Mouse (Mus musculus) MEL (cell line): ENCODE measurements around the gene Tifab. TPM values are rescaled to one million over a fixed set of nuclear protein-coding genes. Genes with fewer than 3 reads are reported as not detected.

Source experiments
- DNase-seq: peaks from one replicate; pipeline ENCODE4 v3.0.0; 2011; ENCODE audit warnings: low read depth, low spot score
- H3K27ac ChIP-seq: 2 replicates; pipeline ENCODE4 v1.5.1; 2012; ENCODE audit warnings: low read depth, mild to moderate bottlenecking, control low read depth, low read length, moderate library complexity; ENCODE audit not compliant: control insufficient read depth
- H3K27me3 ChIP-seq, 2 experiments: fragments of 150-350 bp in 1 of 2; sonication (generic) in 1 of 2; 2 replicates each; pipeline ENCODE4 v1.6.1; 2012; ENCODE audit warnings: low read length in 2 of 2, mild to moderate bottlenecking in 2 of 2, improper control_type of control experiment in 1 of 2, moderate library complexity in 1 of 2; ENCODE audit not compliant: insufficient read depth in 2 of 2, control insufficient read depth in 1 of 2
- H3K36me3 ChIP-seq, 2 experiments: 2 replicates each; pipeline ENCODE4 v1.6.1; 2012 to 2014; ENCODE audit warnings: low read length in 2 of 2, improper control_type of control experiment in 1 of 2, inconsistent platforms in 1 of 2, mild to moderate bottlenecking in 1 of 2; ENCODE audit not compliant: insufficient read depth in 2 of 2, control insufficient read depth in 1 of 2
- H3K4me1 ChIP-seq, 2 experiments: fragments of 150-350 bp in 1 of 2; sonication (generic) in 1 of 2; 2 replicates each; pipeline ENCODE4 v1.6.1; 2012; ENCODE audit warnings: low read length in 2 of 2, improper control_type of control experiment in 1 of 2, mild to moderate bottlenecking in 1 of 2; ENCODE audit not compliant: insufficient read depth in 2 of 2, control insufficient read depth in 1 of 2
- H3K4me3 ChIP-seq, 2 experiments: fragments of 150-350 bp in 1 of 2; sonication (generic) in 1 of 2; 2 replicates each; pipeline ENCODE4 v1.5.1; 2012; ENCODE audit warnings: low read depth in 2 of 2, low read length in 2 of 2, mild to moderate bottlenecking in 2 of 2, moderate library complexity in 2 of 2, control low read depth in 1 of 2, improper control_type of control experiment in 1 of 2; ENCODE audit not compliant: control insufficient read depth in 1 of 2, insufficient read depth in 1 of 2
- H3K79me2 ChIP-seq: 2 replicates; pipeline ENCODE4 v1.6.1; 2012; ENCODE audit warnings: mild to moderate bottlenecking, low read length, moderate library complexity; ENCODE audit not compliant: control insufficient read depth, poor library complexity, insufficient read depth
- H3K9ac ChIP-seq: 2 replicates; pipeline ENCODE4 v1.6.1; 2012; ENCODE audit warnings: low read depth, mild to moderate bottlenecking, control low read depth, low read length, moderate library complexity; ENCODE audit not compliant: control insufficient read depth, poor library complexity, severe bottlenecking
- H3K9me3 ChIP-seq: fragments of 150-350 bp; sonication (generic); replicated peaks from 2 replicates; pipeline ENCODE4 v1.6.1; 2012; ENCODE audit warnings: mild to moderate bottlenecking, low read length, improper control_type of control experiment, moderate library complexity; ENCODE audit not compliant: insufficient read depth
- CHD1 ChIP-seq: IDR thresholded peaks from 2 replicates; pipeline ENCODE4 v1.6.1; 2012; ENCODE audit warnings: low read depth, mild to moderate bottlenecking, inconsistent platforms, low read length, improper control_type of control experiment
- CHD2 ChIP-seq: IDR thresholded peaks from 2 replicates; pipeline ENCODE4 v1.6.1; 2011; ENCODE audit warnings: low read length, improper control_type of control experiment
- CTCF ChIP-seq, 3 experiments: IDR thresholded peaks in 2 of 3; conservative IDR thresholded peaks in 1 of 3; 2 replicates each; pipeline ENCODE4 v1.5.1; 2011 to 2012; ENCODE audit warnings: low read length in 3 of 3, low read depth in 2 of 3, mild to moderate bottlenecking in 2 of 3, improper control_type of control experiment in 1 of 3, inconsistent platforms in 1 of 3, mixed read lengths in 1 of 3, moderate library complexity in 1 of 3; ENCODE audit not compliant: control insufficient read depth in 1 of 3, insufficient read depth in 1 of 3, poor library complexity in 1 of 3, severe bottlenecking in 1 of 3
- ELF1 ChIP-seq: IDR thresholded peaks from 2 replicates; pipeline ENCODE4 v1.6.1; 2014; ENCODE audit warnings: low read depth, mild to moderate bottlenecking, inconsistent platforms, low read length, improper control_type of control experiment, moderate library complexity
- ETS1 ChIP-seq: IDR thresholded peaks from 2 replicates; pipeline ENCODE4 v1.6.1; 2012; ENCODE audit warnings: low read depth, mild to moderate bottlenecking, inconsistent platforms, low read length, improper control_type of control experiment, moderate library complexity
- GATA1 ChIP-seq: IDR thresholded peaks from 2 replicates; pipeline ENCODE4 v1.6.1; 2011; ENCODE audit warnings: low read depth, low read length, improper control_type of control experiment
- JUND ChIP-seq: IDR thresholded peaks from 2 replicates; pipeline ENCODE4 v1.6.1; 2011; ENCODE audit warnings: low read depth, mild to moderate bottlenecking, improper control_type of control experiment, low read length
- KAT2A ChIP-seq: conservative IDR thresholded peaks from 2 replicates; pipeline ENCODE4 v1.6.1; 2012; ENCODE audit warnings: low read depth, low read length, improper control_type of control experiment, inconsistent platforms
- MAZ ChIP-seq: IDR thresholded peaks from 2 replicates; pipeline ENCODE4 v1.6.1; 2012; ENCODE audit warnings: low read depth, mild to moderate bottlenecking, inconsistent platforms, low read length, improper control_type of control experiment
- MYB ChIP-seq: IDR thresholded peaks from 2 replicates; pipeline ENCODE4 v1.6.1; 2011; ENCODE audit warnings: mild to moderate bottlenecking, low read depth, low read length, improper control_type of control experiment
- MYC ChIP-seq: IDR thresholded peaks from 2 replicates; pipeline ENCODE4 v1.6.1; 2011; ENCODE audit warnings: low read depth, mild to moderate bottlenecking, low read length, improper control_type of control experiment, moderate library complexity
- POLR2A ChIP-seq, 2 experiments: IDR thresholded peaks; 2 replicates each; pipeline ENCODE4 v1.6.1; 2011 to 2012; ENCODE audit warnings: low read length in 2 of 2, mild to moderate bottlenecking in 2 of 2, control low read depth in 1 of 2, improper control_type of control experiment in 1 of 2, low read depth in 1 of 2, moderate library complexity in 1 of 2; ENCODE audit not compliant: control insufficient read depth in 1 of 2, insufficient read depth in 1 of 2, poor library complexity in 1 of 2
- POLR2AphosphoS2 ChIP-seq: IDR thresholded peaks from 2 replicates; pipeline ENCODE4 v1.6.1; 2011; ENCODE audit warnings: low read length, improper control_type of control experiment
- SIN3A ChIP-seq: IDR thresholded peaks from 2 replicates; pipeline ENCODE4 v1.6.1; 2012; ENCODE audit warnings: low read length, improper control_type of control experiment, inconsistent platforms
- SMC3 ChIP-seq: IDR thresholded peaks from 2 replicates; pipeline ENCODE4 v1.6.1; 2011; ENCODE audit warnings: low read depth, low read length, improper control_type of control experiment
- TBP ChIP-seq: IDR thresholded peaks from 2 replicates; pipeline ENCODE4 v1.8.0; 2011; ENCODE audit warnings: low read depth, low read length, improper control_type of control experiment
- UBTF ChIP-seq: IDR thresholded peaks from 2 replicates; pipeline ENCODE4 v1.6.1; 2012; ENCODE audit warnings: low read depth, mild to moderate bottlenecking, inconsistent platforms, low read length, improper control_type of control experiment, moderate library complexity, borderline replicate concordance; ENCODE audit not compliant: insufficient read depth
- ZKSCAN1 ChIP-seq: IDR thresholded peaks from 2 replicates; pipeline ENCODE4 v1.6.1; 2012; ENCODE audit warnings: low read depth, mild to moderate bottlenecking, inconsistent platforms, low read length, improper control_type of control experiment, moderate library complexity
- ZMIZ1 ChIP-seq: IDR thresholded peaks from 2 replicates; pipeline ENCODE4 v1.6.1; 2012; ENCODE audit warnings: low read depth, mild to moderate bottlenecking, inconsistent platforms, low read length, improper control_type of control experiment, moderate library complexity
- ZNF384 ChIP-seq: IDR thresholded peaks from 2 replicates; pipeline ENCODE4 v1.6.1; 2012; ENCODE audit warnings: low read depth, mild to moderate bottlenecking, inconsistent platforms, low read length, improper control_type of control experiment
- polyA plus RNA-seq, 2 experiments: library from polyadenylated mRNA; stranded (reverse) in 1 of 2; unstranded in 1 of 2; fragments of >175 nt in 1 of 2; fragments of >200 nt in 1 of 2; gene quantifications; 2 replicates each; pipeline versions ENCODE4 v1.2.1 to v1.2.4; 2012; ENCODE audit warnings: low replicate concordance in 2 of 2, low read depth in 1 of 2; ENCODE audit not compliant: insufficient read length in 2 of 2, insufficient read depth in 1 of 2, missing spikeins in 1 of 2
- total RNA-seq: library from RNA; depleted of rRNA; stranded (reverse); fragments of 300-350 nt; gene quantifications from 2 replicates; pipeline ENCODE4 v1.2.3, GENCODE M21; 2012; rRNA removed

Tifab gene
- total and polyA plus RNA-seq, 3 experiments, result not detected

GRCm38 (mm10) chr13:56129014-56129413 lies 49.7 kb downstream of the Tifab start:
- Histone ChIP-seq H3K36me3 (peaks cover 5 to 7% of the 10 kb centered on the region in 2 experiments), H3K9ac (no peak overlapping the region)

DNA sequence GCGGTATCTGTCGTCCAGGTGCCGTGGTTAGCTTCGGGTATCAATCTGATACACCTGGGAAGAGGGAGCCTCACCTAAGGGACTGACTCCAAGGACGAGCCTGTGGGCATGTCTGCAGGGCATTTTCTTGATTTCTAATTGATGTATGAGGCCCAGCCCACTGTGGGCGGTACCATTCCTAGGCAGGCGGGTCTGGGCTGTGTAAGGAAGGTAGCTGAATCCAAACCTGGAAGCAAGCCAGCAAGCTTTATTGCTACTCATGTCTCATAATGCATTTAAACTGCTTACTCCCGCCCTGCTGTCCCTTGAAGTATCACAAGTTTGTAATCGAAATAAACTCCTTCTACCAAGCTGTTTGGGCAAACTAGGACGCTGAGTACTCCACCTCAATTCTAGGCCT lies 53.1 kb downstream of the Tifab start:
- no peak for TF ChIP-seq KAT2A
- TF ChIP-seq SIN3A, result no peak
- TF ChIP-seq MAZ, result no peak
- no peak for TF ChIP-seq UBTF
- TF ChIP-seq POLR2AphosphoS2, result no peak
- TF ChIP-seq MYC, result no peak
- no peak for TF ChIP-seq CHD2
- TF ChIP-seq, all 39 proteins: peak for 0
- Histone ChIP-seq H3K9me3 (no peaks in the 10 kb centered on the region), H3K27ac (no peak overlapping the region), H3K4me1 (no peaks in the 10 kb centered on the region), H3K79me2 (peaks cover 10% of the 10 kb centered on the region), H3K4me3 (no peak overlapping the region), H3K9ac (no peak overlapping the region), H3K36me3 (peaks cover 0 to 11% of the 10 kb centered on the region in 2 experiments; a peak in 2 of 4 replicates), H3K27me3 (no peaks in the 10 kb centered on the region)
- peak; percentile 17 for DNase-seq

More at GRCm38 (mm10) chr13:56129014-56129413, 49.7 kb downstream of the Tifab start:
- Histone ChIP-seq H3K27ac (no peak overlapping the region), H3K4me1 (peaks cover 0 to 5% of the 10 kb centered on the region in 2 experiments; a peak in 2 of 4 replicates), H3K27me3 (no peaks in the 10 kb centered on the region), H3K4me3 (no peak overlapping the region), H3K9me3 (no peaks in the 10 kb centered on the region), H3K79me2 (peaks cover 39% of the 10 kb centered on the region)
- TF ChIP-seq CHD2 (no peak), CTCF (IDR thresholded peaks at IDR 0.05 in 2 of 3, conservative IDR thresholded peaks at IDR 0.05 in 1 of 3; ENCODE audit: control insufficient read depth in 1 of 3, insufficient read depth in 1 of 3, low read depth in 2 of 3, low read length in 3 of 3, poor library complexity in 1 of 3, severe bottlenecking in 1 of 3) (no peak), TBP (no peak), ZKSCAN1 (no peak), SMC3 (no peak), JUND (no peak), ELF1 (no peak), MYC (no peak), MYB (no peak), ZMIZ1 (no peak), CHD1 (no peak), POLR2A (IDR thresholded peaks at IDR 0.05; ENCODE audit: control insufficient read depth in 1 of 2, insufficient read depth in 1 of 2, low read depth in 1 of 2, low read length in 2 of 2, poor library complexity in 1 of 2) (no peak), ZNF384 (no peak), GATA1 (no peak), ETS1 (no peak)
- DNase-seq, result no peak

Other genes with a start within 250 kb of the Tifab start
- 131 and 159 TPM in 2 replicates for gene H2afy, start 42.5 kb downstream of the Tifab start, total RNA-seq
- 100 to 1,000 TPM in 1 of 2 experiments, not detected in 1; 245 TPM for gene H2afy, start 42.5 kb downstream of the Tifab start, polyA plus RNA-seq
- gene Neurog1, start 73.3 kb upstream of the Tifab start, total RNA-seq, result not detected in 2 replicates
- gene Neurog1, start 73.3 kb upstream of the Tifab start, polyA plus RNA-seq, result not detected
- not detected in 2 replicates for gene Cxcl14, start 117.7 kb upstream of the Tifab start, total RNA-seq
- not detected for gene Cxcl14, start 117.7 kb upstream of the Tifab start, polyA plus RNA-seq
- not detected in 2 replicates for gene Gm3045, start 247.7 kb upstream of the Tifab start, total RNA-seq
- not detected for gene Gm3045, start 247.7 kb upstream of the Tifab start, polyA plus RNA-seq